Mouse (Mus musculus): ENCODE data around the gene Iqub.

The Iqub gene

GRCm38 (mm10) chr6:24514552-24515284 is at the start of gene Iqub:
Iqub (minus strand) TSS chr6:24515067.
- DNase-seq (ENCODE audit: low spot score): peak; percentile 78

- no peak for DNase-seq (ENCODE audit: low spot score)
Measured at GRCm38 (mm10) chr6:24564081-24564480, 49.2 kb upstream of the Iqub start.

- peak; percentile 28 for DNase-seq (ENCODE audit: low spot score)
Measured at GRCm38 (mm10) chr6:24555488-24555887, 40.6 kb upstream of the Iqub start.

- DNase-seq (ENCODE audit: low spot score): no peak
Measured at GRCm38 (mm10) chr6:24554427-24555086, 39.7 kb upstream of the Iqub start.

- DNase-seq (ENCODE audit: low spot score): no peak
Measured at GRCm38 (mm10) chr6:24552046-24552445, 37.2 kb upstream of the Iqub start.

GRCm38 (mm10) chr6:24549801-24550200 is 34.9 kb upstream of the Iqub start:
- no peak for DNase-seq (ENCODE audit: low spot score)

GRCm38 (mm10) chr6:24546716-24547420 is 32.0 kb upstream of the Iqub start:
- no peak for DNase-seq (ENCODE audit: low spot score)

GRCm38 (mm10) chr6:24543119-24543591 is 28.3 kb upstream of the Iqub start:
- DNase-seq (ENCODE audit: low spot score): no peak

GRCm38 (mm10) chr6:24542393-24542792 is 27.5 kb upstream of the Iqub start:
- no peak for DNase-seq (ENCODE audit: low spot score)

- DNase-seq (ENCODE audit: low spot score): no peak
Measured at GRCm38 (mm10) chr6:24540106-24540505, 25.2 kb upstream of the Iqub start.

GRCm38 (mm10) chr6:24538435-24538834 is 23.6 kb upstream of the Iqub start:
- no peak for DNase-seq (ENCODE audit: low spot score)

- no peak for DNase-seq (ENCODE audit: low spot score)
Measured at GRCm38 (mm10) chr6:24532804-24533203, 17.9 kb upstream of the Iqub start.

- no peak for DNase-seq (ENCODE audit: low spot score)
Measured at GRCm38 (mm10) chr6:24530711-24531420, 16.0 kb upstream of the Iqub start.

- peak; percentile 74 for DNase-seq (ENCODE audit: low spot score)
Measured at GRCm38 (mm10) chr6:24530166-24530565, 15.3 kb upstream of the Iqub start.

- no peak for DNase-seq (ENCODE audit: low spot score)
Measured at GRCm38 (mm10) chr6:24528064-24528243, 13.1 kb upstream of the Iqub start, which contains the start of gene Asb15. Asb15 (plus strand) TSS chr6:24528144.

- DNase-seq (ENCODE audit: low spot score): peak; percentile 98
Measured at GRCm38 (mm10) chr6:24527155-24528063, 12.5 kb upstream of the Iqub start, which contains the start of gene Ndufa5. Ndufa5 (minus strand) TSS chr6:24528013.

- no peak for DNase-seq (ENCODE audit: low spot score)
Measured at GRCm38 (mm10) chr6:24525705-24526104, 10.8 kb upstream of the Iqub start.

GRCm38 (mm10) chr6:24516197-24516596 is 1.3 kb upstream of the Iqub start:
- peak; percentile 41 for DNase-seq (ENCODE audit: low spot score)

- no peak for DNase-seq (ENCODE audit: low spot score)
Measured at GRCm38 (mm10) chr6:24504141-24504540, 10.7 kb downstream of the Iqub start.

GRCm38 (mm10) chr6:24490341-24490740 is 24.5 kb downstream of the Iqub start:
- DNase-seq (ENCODE audit: low spot score): peak; percentile 34

GRCm38 (mm10) chr6:24486530-24486929 is 28.3 kb downstream of the Iqub start:
- DNase-seq (ENCODE audit: low spot score): no peak
